Mouse (Mus musculus): ENCODE results near the gene Nags. TPM values are rescaled to one million over a fixed set of nuclear protein-coding genes. Genes with fewer than 3 reads are reported as not detected.

Gene Nags
- total RNA-seq, 2 experiments from 2014 or later = 0.13 TPM; not detected in 1

Other genes starting within 250 kb of the Nags start
- gene Sost, start 178.5 kb upstream of the Nags start, total RNA-seq (2021) = under 1 TPM in 1 of 2 experiments, not detected in 1; 0.16 TPM
- not detected for gene Cfap97d1, start 161.2 kb upstream of the Nags start, total RNA-seq (2021)
- 100 to 1,000 TPM; 140 to 145 TPM for gene Dusp3, start 158.5 kb upstream of the Nags start, total RNA-seq (2021)
- 10 to 100 TPM; 55.8 to 95.9 TPM for gene Mpp3, start 117.1 kb upstream of the Nags start, total RNA-seq (2021)
- gene Cd300lg, start 104.0 kb upstream of the Nags start, total RNA-seq (2021) = 10 to 100 TPM; 12.8 to 13.2 TPM
- 1 to 10 TPM; 1.7 to 2.5 TPM for gene Mpp2, start 57.0 kb upstream of the Nags start, total RNA-seq (2021)
- not detected for gene Ppy, start 44.2 kb upstream of the Nags start, total RNA-seq (2021)
- not detected for gene Pyy, start 37.7 kb upstream of the Nags start, total RNA-seq (2021)
- 10 to 100 TPM; 15.1 to 16.1 TPM for gene Tmem101, start 10.9 kb downstream of the Nags start, total RNA-seq (2021)
- 10 to 100 TPM; 75.1 to 78.3 TPM for gene Lsm12, start 39.8 kb downstream of the Nags start, total RNA-seq (2021)
- 10 to 100 TPM; 28.1 to 32.0 TPM for gene G6pc3, start 44.1 kb downstream of the Nags start, total RNA-seq (2021)
- gene Hdac5, start 84.7 kb downstream of the Nags start, total RNA-seq (2021) = 100 to 1,000 TPM; 110 to 112 TPM
- gene BC030867, start 103.4 kb downstream of the Nags start, total RNA-seq (2021) = 1 to 10 TPM; 2.3 to 2.6 TPM
- 10 to 100 TPM; 25.7 to 31.1 TPM for gene Asb16, start 123.2 kb downstream of the Nags start, total RNA-seq (2021)
- gene Tmub2, start 139.4 kb downstream of the Nags start, total RNA-seq (2021) = 10 to 100 TPM; 25.9 to 26.3 TPM
- gene Atxn7l3, start 151.1 kb downstream of the Nags start, total RNA-seq (2021) = 10 to 100 TPM; 40.3 to 40.9 TPM
- 10 to 100 TPM; 85.8 to 98.3 TPM for gene Ubtf, start 174.2 kb downstream of the Nags start, total RNA-seq (2021)
- gene Slc4a1, start 220.7 kb downstream of the Nags start, total RNA-seq (2021) = 1 to 10 TPM; 2.5 to 7.2 TPM
- gene Rundc3a, start 247.9 kb downstream of the Nags start, total RNA-seq (2021) = 1 to 10 TPM; 1.3 to 1.4 TPM

Data from gastrocnemius, postnatal 4 days (tissue).